Mouse (Mus musculus): ENCODE measurements around the gene Mcm5. TPM values are rescaled to one million over a fixed set of nuclear protein-coding genes. Genes with fewer than 3 reads are reported as not detected.

The Mcm5 gene
- 128 and 132 TPM in 2 replicates for polyA plus RNA-seq (2015; fragmentation: Nextera tagmentation; extraction: Ambion mirVana)

DNA sequence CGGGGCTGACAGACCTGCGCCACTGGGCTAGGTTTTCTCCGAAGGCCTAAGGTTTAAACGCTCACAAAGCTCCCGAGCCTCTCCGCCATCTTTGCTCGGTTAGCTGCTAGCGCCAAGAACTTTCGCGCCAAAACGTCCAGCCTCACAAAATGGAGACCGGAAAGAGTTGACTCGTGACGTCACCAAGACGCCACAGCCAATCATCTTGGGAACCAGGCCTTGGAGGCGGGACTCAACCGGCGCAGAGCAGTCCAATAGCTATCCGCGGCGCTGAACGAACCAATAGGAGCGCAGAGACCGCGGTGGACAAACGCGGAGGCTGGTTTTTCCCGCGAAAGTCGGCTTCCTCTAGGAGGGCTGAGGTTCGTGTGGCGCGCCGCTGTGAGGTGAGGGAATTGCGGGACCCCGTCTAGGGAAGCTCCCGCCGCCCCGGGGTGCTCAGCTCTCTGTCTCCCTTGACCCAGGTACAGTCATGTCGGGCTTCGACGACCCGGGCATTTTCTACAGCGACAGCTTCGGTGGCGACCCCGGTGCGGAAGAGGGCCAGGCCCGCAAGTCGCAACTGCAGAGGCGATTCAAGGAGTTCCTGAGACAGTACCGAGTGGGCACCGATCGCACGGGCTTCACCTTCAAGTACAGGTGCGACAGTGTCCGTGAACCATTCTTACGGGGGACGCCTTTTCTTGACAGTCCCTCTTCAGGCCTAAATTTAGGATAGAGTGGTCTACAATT lies at the start of gene Mcm5:
Gene Mcm5, plus strand, starts transcription at position 334 of the 732 bp plus-strand sequence.
- Histone ChIP-seq H3K4me1 (replicated peaks) (peaks cover 13% of the 10 kb centered on the region), H3K27me3 (replicated peaks) (no peaks in the 10 kb centered on the region), H3K4me3 (replicated peaks) (peak within 1 kb of the TSS; percentile 79), H3K4me2 (replicated peaks) (peak within 1 kb of the TSS; percentile 87), H3K27ac (peak within 1 kb of the TSS; percentile 85), H3K9ac (peak within 1 kb of the TSS; percentile 73), H3K9me3 (no peaks in the 10 kb centered on the region), H3K36me3 (peaks cover 20% of the 10 kb centered on the region)
- ATAC-seq, result peak; percentile 98
- WGBS, result under 1% methylated on average over 59 of the region's 59 CpGs

DNA sequence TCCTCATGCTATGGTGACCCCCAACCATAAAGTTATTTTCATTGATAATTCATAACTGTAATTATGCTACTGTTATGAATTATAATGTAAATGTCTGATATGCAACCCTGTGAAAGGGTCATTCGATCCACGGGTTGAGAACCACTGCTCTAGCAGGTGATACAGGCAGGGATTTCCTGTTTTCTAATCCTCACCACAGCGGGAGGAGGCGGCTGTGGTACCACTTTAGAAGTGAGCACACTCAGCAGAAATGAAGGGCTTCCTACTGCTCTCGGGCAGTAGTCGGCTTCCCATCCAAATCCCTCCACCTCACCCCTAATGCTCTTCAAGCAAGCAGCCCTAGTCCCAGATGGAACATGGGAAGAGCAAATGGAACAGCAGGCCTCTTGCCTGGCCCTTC lies 49.3 kb upstream of the Mcm5 start:
- ATAC-seq, result no peak
- Histone ChIP-seq H3K4me3 (replicated peaks) (no peak overlapping the region), H3K27ac (no peak overlapping the region), H3K27me3 (replicated peaks) (no peaks in the 10 kb centered on the region), H3K4me1 (replicated peaks) (no peaks in the 10 kb centered on the region), H3K9ac (no peak overlapping the region), H3K36me3 (0 out of 2 replicates have a peak, but pooled peaks cover 2% of the 10 kb centered on the region), H3K4me2 (replicated peaks) (no peak overlapping the region), H3K9me3 (no peaks in the 10 kb centered on the region)
- 82% methylated on average over 6 of the region's 6 CpGs for WGBS

DNA sequence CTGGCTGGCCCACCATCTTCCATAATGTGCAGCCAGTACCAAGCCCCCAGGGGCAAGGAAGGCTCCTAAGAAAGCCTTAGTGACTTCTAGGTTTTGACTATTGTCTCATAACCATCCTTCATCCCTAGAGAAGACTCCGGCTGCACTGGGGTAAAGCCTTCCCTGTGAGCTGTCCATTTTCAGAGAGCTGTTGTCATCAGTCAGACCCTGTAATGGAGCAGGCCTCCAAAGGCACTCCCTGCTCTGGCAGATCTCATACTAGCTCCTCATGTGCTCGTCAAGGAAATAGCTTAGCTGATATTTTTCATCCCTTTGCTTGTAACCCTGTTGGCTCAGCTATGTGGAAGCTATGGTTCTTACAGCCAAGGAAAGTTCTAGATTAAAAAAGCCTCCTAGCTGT lies 48.6 kb upstream of the Mcm5 start:
- Histone ChIP-seq H3K4me3 (replicated peaks) (no peak overlapping the region), H3K9me3 (no peaks in the 10 kb centered on the region), H3K27ac (no peak overlapping the region), H3K36me3 (0 out of 2 replicates have a peak, but pooled peaks cover 2% of the 10 kb centered on the region), H3K4me2 (replicated peaks) (no peak overlapping the region), H3K4me1 (replicated peaks) (no peaks in the 10 kb centered on the region), H3K9ac (no peak overlapping the region), H3K27me3 (replicated peaks) (no peaks in the 10 kb centered on the region)
- no peak for ATAC-seq
- WGBS, result 76% methylated on average over 2 of the region's 2 CpGs

DNA sequence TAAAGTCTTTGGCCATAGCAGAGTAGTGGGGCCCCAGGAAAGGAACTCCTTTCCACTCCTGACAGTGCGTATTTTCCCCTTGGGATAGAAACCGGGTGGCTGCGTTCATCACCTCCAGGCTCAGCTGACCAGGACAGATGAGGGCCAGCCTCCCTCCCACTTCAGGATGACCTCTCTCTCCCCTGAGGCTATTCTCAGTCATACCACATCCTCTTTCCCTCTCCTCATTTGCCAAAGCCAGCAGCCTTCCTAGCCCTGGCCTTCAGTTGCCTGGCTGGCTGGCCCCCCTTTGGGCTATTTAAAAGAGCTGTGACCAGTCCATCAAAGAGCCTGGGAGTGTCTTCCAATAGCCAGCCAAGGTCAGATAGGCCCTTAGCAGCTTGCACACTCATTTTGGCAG lies 46.1 kb upstream of the Mcm5 start:
- H3K27me3 ChIP-seq (replicated peaks), result no peaks in the 10 kb centered on the region
- H3K9me3 ChIP-seq, result no peaks in the 10 kb centered on the region
- H3K4me3 ChIP-seq (replicated peaks), result no peak overlapping the region
- no peak for ATAC-seq
- H3K9ac ChIP-seq, result no peak overlapping the region
- no peak overlapping the region for H3K4me2 ChIP-seq (replicated peaks)
- 70% methylated on average over 3 of the region's 3 CpGs for WGBS
- H3K4me1 ChIP-seq (replicated peaks), result no peaks in the 10 kb centered on the region
- 0 out of 2 replicates have a peak, but pooled peaks cover 2% of the 10 kb centered on the region for H3K36me3 ChIP-seq
- no peak overlapping the region for H3K27ac ChIP-seq

DNA sequence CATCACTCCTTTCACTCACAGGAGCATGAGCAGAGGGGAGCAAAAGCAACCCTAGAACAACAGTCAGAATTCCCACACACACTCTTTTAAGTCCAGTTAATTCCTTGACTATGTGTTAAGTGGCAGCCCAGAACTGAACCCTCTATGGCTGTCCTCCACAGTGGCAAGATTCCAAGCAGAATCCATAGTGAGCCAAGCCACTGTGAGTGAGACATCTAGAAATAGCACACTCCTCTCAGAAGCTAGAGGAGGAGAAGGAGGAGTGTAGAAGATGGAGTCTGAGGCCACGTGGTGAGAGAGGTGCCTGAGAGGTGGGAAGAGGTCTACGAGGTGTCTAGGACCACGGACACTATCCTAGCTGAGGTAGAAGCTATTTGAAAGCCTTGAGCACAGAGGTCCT lies 44.6 kb upstream of the Mcm5 start:
- Histone ChIP-seq H3K27ac (no peak overlapping the region), H3K36me3 (no peaks in the 10 kb centered on the region), H3K4me2 (replicated peaks) (no peak overlapping the region), H3K4me1 (replicated peaks) (no peaks in the 10 kb centered on the region), H3K9ac (no peak overlapping the region), H3K27me3 (replicated peaks) (no peaks in the 10 kb centered on the region), H3K4me3 (replicated peaks) (no peak overlapping the region), H3K9me3 (no peaks in the 10 kb centered on the region)
- no peak for ATAC-seq
- 88% methylated on average over 3 of the region's 3 CpGs for WGBS

DNA sequence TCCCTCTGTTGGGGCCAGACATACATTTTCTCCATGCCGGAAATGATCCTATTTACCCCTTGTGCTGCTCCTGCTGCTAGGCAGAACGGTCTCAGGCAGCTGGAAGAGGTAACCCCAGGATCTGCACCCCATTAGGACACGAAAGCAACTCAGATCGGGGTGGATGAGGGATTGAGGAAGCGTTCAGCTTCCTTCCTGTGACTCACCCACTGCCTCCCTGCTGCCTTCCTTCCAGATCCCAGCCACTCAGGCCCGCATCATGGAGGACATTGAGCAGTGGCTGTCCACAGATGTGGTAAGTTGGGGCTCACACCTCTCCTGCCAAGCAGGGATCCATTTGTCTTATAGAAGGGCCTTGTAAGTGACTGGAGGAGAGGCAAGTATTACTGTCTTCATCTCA lies 42.1 kb upstream of the Mcm5 start:
- H3K36me3 ChIP-seq, result no peaks in the 10 kb centered on the region
- no peak overlapping the region for H3K9ac ChIP-seq
- no peak overlapping the region for H3K4me2 ChIP-seq (replicated peaks)
- no peaks in the 10 kb centered on the region for H3K27me3 ChIP-seq (replicated peaks)
- no peak overlapping the region for H3K4me3 ChIP-seq (replicated peaks)
- H3K27ac ChIP-seq, result no peak overlapping the region
- WGBS, result 60% methylated on average over 6 of the region's 6 CpGs
- H3K9me3 ChIP-seq, result no peaks in the 10 kb centered on the region
- H3K4me1 ChIP-seq (replicated peaks), result no peaks in the 10 kb centered on the region
- no peak for ATAC-seq

DNA sequence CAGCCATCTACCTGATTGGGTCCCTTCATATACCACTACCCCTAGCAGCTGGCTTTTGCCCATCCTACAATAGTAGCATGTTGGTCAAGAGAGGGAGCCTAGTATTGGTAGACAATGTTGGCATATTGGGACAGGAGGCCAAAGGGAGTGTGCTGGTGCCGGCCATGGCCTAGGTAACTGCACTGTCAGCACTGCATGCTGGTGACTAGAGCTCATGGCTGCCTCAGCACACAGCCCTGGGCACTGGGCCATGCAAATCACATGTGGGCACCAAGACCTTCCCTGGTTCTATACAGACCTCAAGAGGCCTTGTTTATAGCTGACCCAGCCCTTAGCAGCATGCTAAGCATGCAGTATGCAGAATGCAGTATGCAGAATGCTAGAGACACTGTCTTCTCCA lies 39.1 kb upstream of the Mcm5 start:
- 79% methylated on average over 1 of the region's 1 CpGs for WGBS
- Histone ChIP-seq H3K9ac (no peak overlapping the region), H3K27me3 (replicated peaks) (no peaks in the 10 kb centered on the region), H3K36me3 (no peaks in the 10 kb centered on the region), H3K4me2 (replicated peaks) (no peak overlapping the region), H3K4me3 (replicated peaks) (no peak overlapping the region), H3K27ac (no peak overlapping the region), H3K4me1 (replicated peaks) (no peaks in the 10 kb centered on the region), H3K9me3 (no peaks in the 10 kb centered on the region)
- no peak for ATAC-seq

DNA sequence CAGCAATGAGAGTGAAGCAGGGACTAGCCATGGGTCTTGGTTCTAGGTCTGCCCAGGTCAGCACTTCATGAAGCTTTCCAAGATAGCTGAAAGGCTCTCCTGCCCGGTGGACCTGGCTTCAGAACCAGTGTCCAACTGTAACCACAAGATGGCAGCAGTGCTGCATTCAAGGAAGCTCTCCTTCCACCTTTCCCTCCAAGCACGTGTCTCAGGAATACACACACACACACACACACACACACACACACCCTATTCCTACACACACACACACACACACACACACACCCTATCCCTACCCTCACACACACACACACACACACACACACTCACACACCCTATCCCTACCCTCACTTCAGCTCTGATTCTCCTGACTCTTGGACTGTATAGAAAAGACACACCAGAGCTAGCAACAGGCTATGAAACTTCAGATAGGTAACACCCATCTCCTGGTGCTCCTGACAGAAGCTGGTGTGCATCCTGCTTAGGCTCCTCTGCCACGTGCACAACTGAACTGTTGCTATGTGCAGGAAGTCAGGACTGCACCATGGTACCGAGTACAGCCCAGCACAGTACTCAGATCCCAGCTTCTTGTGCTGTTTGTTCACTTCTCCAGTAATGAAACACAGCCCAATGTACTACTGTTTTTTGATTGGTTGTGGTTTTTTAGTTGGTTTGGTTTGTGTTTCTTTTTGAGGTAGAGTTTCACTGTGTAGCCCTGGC lies 37.6 kb upstream of the Mcm5 start:
- no peaks in the 10 kb centered on the region for H3K36me3 ChIP-seq
- no peaks in the 10 kb centered on the region for H3K27me3 ChIP-seq (replicated peaks)
- WGBS, result 26% methylated on average over 4 of the region's 4 CpGs
- H3K4me3 ChIP-seq (replicated peaks), result no peak overlapping the region
- no peaks in the 10 kb centered on the region for H3K9me3 ChIP-seq
- no peak overlapping the region for H3K4me2 ChIP-seq (replicated peaks)
- peak; percentile 86 for ATAC-seq
- no peak overlapping the region for H3K9ac ChIP-seq
- no peak overlapping the region for H3K27ac ChIP-seq
- no peaks in the 10 kb centered on the region for H3K4me1 ChIP-seq (replicated peaks)

DNA sequence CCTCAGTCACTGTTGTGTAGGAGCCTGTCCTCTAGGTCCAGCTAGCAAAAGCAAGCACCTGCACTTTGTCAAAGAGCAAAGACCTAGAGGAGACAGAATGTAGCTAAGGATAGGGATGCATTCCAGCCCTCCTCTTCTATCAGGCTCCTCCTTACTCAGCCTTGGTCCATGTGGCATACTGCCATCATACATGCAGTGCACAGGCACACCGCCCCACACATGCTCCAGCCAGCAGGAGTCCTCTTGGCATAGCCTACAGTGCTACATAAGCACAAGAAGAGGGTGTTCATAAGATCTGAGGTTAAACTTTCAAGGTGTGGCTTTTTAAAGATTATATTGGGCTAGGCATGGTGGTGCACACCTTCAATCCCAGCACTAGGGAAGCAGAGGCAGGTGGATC lies 34.5 kb upstream of the Mcm5 start:
- no peak for ATAC-seq
- H3K4me2 ChIP-seq (replicated peaks), result no peak overlapping the region
- no peak overlapping the region for H3K27ac ChIP-seq
- H3K36me3 ChIP-seq, result no peaks in the 10 kb centered on the region
- no peaks in the 10 kb centered on the region for H3K4me1 ChIP-seq (replicated peaks)
- no peaks in the 10 kb centered on the region for H3K27me3 ChIP-seq (replicated peaks)
- H3K9ac ChIP-seq, result no peak overlapping the region
- WGBS, result 93% methylated on average over 1 of the region's 1 CpGs
- H3K4me3 ChIP-seq (replicated peaks), result no peak overlapping the region
- H3K9me3 ChIP-seq, result no peaks in the 10 kb centered on the region

DNA sequence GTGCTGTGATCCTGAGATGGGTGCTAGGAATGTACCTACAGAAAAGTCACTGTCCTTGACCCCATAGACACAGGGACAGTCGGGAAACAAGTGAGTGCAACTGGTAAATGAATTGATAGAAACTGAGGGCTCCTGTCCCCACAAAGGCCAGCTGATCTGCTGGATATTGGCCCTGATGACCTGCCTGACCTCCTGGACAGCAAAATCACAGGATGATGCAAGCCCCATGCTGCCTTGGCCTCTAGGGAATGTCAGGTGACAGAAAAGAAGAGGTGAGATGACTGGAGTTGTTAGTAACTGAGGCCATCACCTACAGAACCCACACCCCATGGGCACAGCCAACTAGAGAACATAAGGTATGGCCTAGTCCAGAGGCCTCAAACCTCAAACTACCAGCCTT lies 31.2 kb upstream of the Mcm5 start:
- Histone ChIP-seq H3K9ac (no peak overlapping the region), H3K4me1 (replicated peaks) (no peaks in the 10 kb centered on the region), H3K4me2 (replicated peaks) (no peak overlapping the region), H3K4me3 (replicated peaks) (no peak overlapping the region), H3K27ac (no peak overlapping the region), H3K9me3 (no peaks in the 10 kb centered on the region), H3K36me3 (no peaks in the 10 kb centered on the region), H3K27me3 (replicated peaks) (no peaks in the 10 kb centered on the region)
- WGBS, result 81% methylated on average over 1 of the region's 1 CpGs
- ATAC-seq, result no peak

DNA sequence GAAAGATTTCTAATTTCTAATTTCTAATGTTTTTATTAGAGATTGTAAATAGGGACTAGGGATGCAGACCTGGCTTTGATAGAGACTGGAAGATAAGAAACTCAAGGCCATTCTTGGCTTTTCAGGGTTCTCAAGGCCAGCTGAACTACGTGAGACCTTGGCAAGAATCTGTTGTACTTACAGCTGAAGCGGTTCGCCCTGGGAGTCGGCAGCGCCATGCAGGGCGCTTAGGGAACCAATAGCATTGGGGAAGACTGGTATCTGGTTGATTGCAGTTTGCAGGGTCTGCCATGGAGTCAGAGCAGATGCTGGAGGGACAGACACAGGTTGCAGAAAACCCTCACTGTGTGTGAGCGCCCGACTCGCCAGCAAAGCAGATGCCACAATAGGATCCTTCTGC lies 30.5 kb upstream of the Mcm5 start:
- WGBS, result 92% methylated on average over 9 of the region's 9 CpGs
- Histone ChIP-seq H3K27me3 (replicated peaks) (no peaks in the 10 kb centered on the region), H3K4me3 (replicated peaks) (no peak overlapping the region)

DNA sequence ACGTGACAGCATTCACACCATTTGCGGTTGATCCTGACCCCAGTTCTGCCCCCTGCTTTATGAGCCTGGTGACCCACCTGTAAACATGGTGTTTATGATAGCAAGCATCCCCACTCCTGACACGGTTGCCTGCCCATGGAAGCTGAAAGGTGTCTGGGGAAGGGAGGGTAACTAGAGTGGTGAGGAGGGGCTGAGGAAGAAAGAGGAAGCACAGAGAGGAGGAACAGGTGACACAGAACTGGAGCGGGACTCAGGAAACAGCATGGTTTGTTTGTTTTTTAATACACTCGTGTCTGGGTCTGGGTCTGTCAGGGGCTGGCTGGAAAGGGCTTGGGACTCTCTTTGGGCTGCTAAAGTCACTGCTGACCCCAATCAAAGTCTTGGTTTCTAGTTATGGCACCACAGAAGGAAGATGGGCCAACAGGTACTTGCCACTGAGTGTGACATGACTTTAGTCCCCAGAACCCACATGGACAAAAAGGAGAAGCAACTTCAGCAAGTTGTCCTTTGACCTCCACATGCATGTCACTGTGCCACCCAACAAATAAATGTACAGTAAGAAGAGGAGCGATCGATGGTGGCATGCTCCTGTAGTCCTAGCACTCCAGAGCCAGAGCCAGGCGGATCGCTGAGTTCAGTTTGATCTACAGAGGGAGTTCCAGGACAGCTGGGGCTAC lies 27.9 kb upstream of the Mcm5 start:
- no peak for ATAC-seq
- no peaks in the 10 kb centered on the region for H3K27me3 ChIP-seq (replicated peaks)
- no peak overlapping the region for H3K27ac ChIP-seq
- H3K4me3 ChIP-seq (replicated peaks), result no peak overlapping the region
- H3K9me3 ChIP-seq, result no peaks in the 10 kb centered on the region
- H3K4me1 ChIP-seq (replicated peaks), result peaks cover 4% of the 10 kb centered on the region; the same call in 1 of the 2 replicates
- WGBS, result 72% methylated on average over 9 of the region's 9 CpGs
- no peak overlapping the region for H3K9ac ChIP-seq
- H3K36me3 ChIP-seq, result no peaks in the 10 kb centered on the region
- H3K4me2 ChIP-seq (replicated peaks), result no peak overlapping the region

More for the DNA sequence above, 30.5 kb upstream of the Mcm5 start:
- no peaks in the 10 kb centered on the region for H3K9me3 ChIP-seq
- H3K4me1 ChIP-seq (replicated peaks), result peaks cover 4% of the 10 kb centered on the region; the same call in 1 of the 2 replicates
- H3K27ac ChIP-seq, result no peak overlapping the region
- no peaks in the 10 kb centered on the region for H3K36me3 ChIP-seq
- no peak overlapping the region for H3K4me2 ChIP-seq (replicated peaks)
- ATAC-seq, result no peak
- H3K9ac ChIP-seq, result no peak overlapping the region

All from intestine, embryonic 15.5 days (tissue).